Mouse (Mus musculus): ENCODE measurements around the gene Pde3b. TPM values are rescaled to one million over a fixed set of nuclear protein-coding genes. Genes with fewer than 3 reads are reported as not detected.
"Not testable (repeated sequence)": the region's sequence is repeated elsewhere in the genome, so short reads cannot be mapped to it uniquely, and the experiment has no call there.

Gene Pde3b
- polyA plus RNA-seq, 1 experiment from 2014 or later, result 12.9 TPM

- no peak overlapping the region for H3K4me2 ChIP-seq (ENCODE audit: low read depth, low read length, severe bottlenecking)
- H3K4me1 ChIP-seq (replicated peaks; ENCODE audit: control insufficient read depth, insufficient read depth, low read length), result no peaks in the 10 kb centered on the region
- H3K9me3 ChIP-seq (ENCODE audit: control insufficient read depth, low read length), result no peaks in the 10 kb centered on the region
- no peak overlapping the region for H3K4me3 ChIP-seq (ENCODE audit: low read depth, low read length)
- no peak overlapping the region for H3K27ac ChIP-seq (ENCODE audit: low read depth, low read length)
- no peak for DNase-seq (ENCODE audit: low spot score)
- no peak overlapping the region for H3K9ac ChIP-seq (ENCODE audit: low read length)
- no peaks in the 10 kb centered on the region for H3K27me3 ChIP-seq (ENCODE audit: control insufficient read depth, insufficient read depth, low read length)
- no peaks in the 10 kb centered on the region for H3K36me3 ChIP-seq (ENCODE audit: control insufficient read depth, insufficient read depth, low read length)
- no peak for ATAC-seq (replicated peaks; ENCODE audit: low FRiP score)
Observed at GRCm38 (mm10) chr7:114492540-114492939, 77.5 kb downstream of the Pde3b start.

GRCm38 (mm10) chr7:114494033-114494432, 79.0 kb downstream of the Pde3b start:
- 93% methylated on average over 5 of the region's 5 CpGs for WGBS

GRCm38 (mm10) chr7:114499293-114499692, 84.2 kb downstream of the Pde3b start:
- H3K27me3 ChIP-seq (ENCODE audit: control insufficient read depth, insufficient read depth, low read length), result no peaks in the 10 kb centered on the region
- H3K9me3 ChIP-seq (ENCODE audit: control insufficient read depth, low read length), result no peaks in the 10 kb centered on the region
- ATAC-seq (replicated peaks; ENCODE audit: low FRiP score) (no peak), DNase-seq (ENCODE audit: low spot score) (no peak)
- no peak overlapping the region for H3K4me3 ChIP-seq (ENCODE audit: low read depth, low read length)
- no peak overlapping the region for H3K9ac ChIP-seq (ENCODE audit: low read length)
- H3K36me3 ChIP-seq (ENCODE audit: control insufficient read depth, insufficient read depth, low read length), result no peaks in the 10 kb centered on the region
- 87% methylated on average over 1 of the region's 1 CpGs for WGBS
- H3K4me1 ChIP-seq (replicated peaks; ENCODE audit: control insufficient read depth, insufficient read depth, low read length), result no peaks in the 10 kb centered on the region
- no peak overlapping the region for H3K4me2 ChIP-seq (ENCODE audit: low read depth, low read length, severe bottlenecking)
- H3K27ac ChIP-seq (ENCODE audit: low read depth, low read length), result no peak overlapping the region

More at GRCm38 (mm10) chr7:114494033-114494432, 79.0 kb downstream of the Pde3b start:
- DNase-seq (ENCODE audit: low spot score) (no peak), ATAC-seq (replicated peaks; ENCODE audit: low FRiP score) (no peak)
- Histone ChIP-seq H3K9me3 (ENCODE audit: control insufficient read depth, low read length) (no peaks in the 10 kb centered on the region), H3K4me1 (replicated peaks; ENCODE audit: control insufficient read depth, insufficient read depth, low read length) (no peaks in the 10 kb centered on the region), H3K27me3 (ENCODE audit: control insufficient read depth, insufficient read depth, low read length) (no peaks in the 10 kb centered on the region), H3K4me2 (ENCODE audit: low read depth, low read length, severe bottlenecking) (no peak overlapping the region), H3K4me3 (ENCODE audit: low read depth, low read length) (no peak overlapping the region), H3K27ac (ENCODE audit: low read depth, low read length) (no peak overlapping the region), H3K36me3 (ENCODE audit: control insufficient read depth, insufficient read depth, low read length) (no peaks in the 10 kb centered on the region), H3K9ac (ENCODE audit: low read length) (no peak overlapping the region)

GRCm38 (mm10) chr7:114508879-114509278, 93.8 kb downstream of the Pde3b start:
- WGBS, result 92% methylated on average over 2 of the region's 2 CpGs
- no peaks in the 10 kb centered on the region for H3K4me1 ChIP-seq (replicated peaks; ENCODE audit: control insufficient read depth, insufficient read depth, low read length)
- no peaks in the 10 kb centered on the region for H3K9me3 ChIP-seq (ENCODE audit: control insufficient read depth, low read length)

GRCm38 (mm10) chr7:114520122-114520521, 105.0 kb downstream of the Pde3b start:
- Histone ChIP-seq H3K9ac (ENCODE audit: low read length) (no peak overlapping the region), H3K27me3 (ENCODE audit: control insufficient read depth, insufficient read depth, low read length) (no peaks in the 10 kb centered on the region), H3K4me2 (ENCODE audit: low read depth, low read length, severe bottlenecking) (no peak overlapping the region), H3K36me3 (ENCODE audit: control insufficient read depth, insufficient read depth, low read length) (no peaks in the 10 kb centered on the region), H3K4me3 (ENCODE audit: low read depth, low read length) (no peak overlapping the region), H3K27ac (ENCODE audit: low read depth, low read length) (no peak overlapping the region), H3K4me1 (replicated peaks; ENCODE audit: control insufficient read depth, insufficient read depth, low read length) (no peaks in the 10 kb centered on the region), H3K9me3 (ENCODE audit: control insufficient read depth, low read length) (no peaks in the 10 kb centered on the region)
- DNase-seq (ENCODE audit: low spot score) (no peak), ATAC-seq (replicated peaks; ENCODE audit: low FRiP score) (no peak)
- 90% methylated on average over 1 of the region's 1 CpGs for WGBS

More at GRCm38 (mm10) chr7:114508879-114509278, 93.8 kb downstream of the Pde3b start:
- no peak overlapping the region for H3K9ac ChIP-seq (ENCODE audit: low read length)
- H3K27me3 ChIP-seq (ENCODE audit: control insufficient read depth, insufficient read depth, low read length), result no peaks in the 10 kb centered on the region
- DNase-seq (ENCODE audit: low spot score), result no peak
- H3K4me3 ChIP-seq (ENCODE audit: low read depth, low read length), result no peak overlapping the region
- H3K4me2 ChIP-seq (ENCODE audit: low read depth, low read length, severe bottlenecking), result no peak overlapping the region
- H3K27ac ChIP-seq (ENCODE audit: low read depth, low read length), result no peak overlapping the region
- ATAC-seq (replicated peaks; ENCODE audit: low FRiP score), result no peak
- H3K36me3 ChIP-seq (ENCODE audit: control insufficient read depth, insufficient read depth, low read length), result no peaks in the 10 kb centered on the region; the same call in 1 of the 2 replicates

- Histone ChIP-seq H3K9me3 (ENCODE audit: control insufficient read depth, low read length) (no peaks in the 10 kb centered on the region), H3K4me3 (ENCODE audit: low read depth, low read length) (no peak overlapping the region), H3K4me1 (replicated peaks; ENCODE audit: control insufficient read depth, insufficient read depth, low read length) (no peaks in the 10 kb centered on the region), H3K4me2 (ENCODE audit: low read depth, low read length, severe bottlenecking) (no peak overlapping the region), H3K27me3 (ENCODE audit: control insufficient read depth, insufficient read depth, low read length) (no peaks in the 10 kb centered on the region), H3K9ac (ENCODE audit: low read length) (no peak overlapping the region), H3K27ac (ENCODE audit: low read depth, low read length) (no peak overlapping the region), H3K36me3 (ENCODE audit: control insufficient read depth, insufficient read depth, low read length) (no peaks in the 10 kb centered on the region)
- WGBS, result 97% methylated on average over 1 of the region's 1 CpGs
- no peak for DNase-seq (ENCODE audit: low spot score)
- ATAC-seq (replicated peaks; ENCODE audit: low FRiP score), result no peak
Observed at GRCm38 (mm10) chr7:114526245-114526644, 111.2 kb downstream of the Pde3b start.

- Histone ChIP-seq H3K9me3 (ENCODE audit: control insufficient read depth, low read length) (no peaks in the 10 kb centered on the region), H3K4me2 (ENCODE audit: low read depth, low read length, severe bottlenecking) (no peak overlapping the region), H3K4me1 (replicated peaks; ENCODE audit: control insufficient read depth, insufficient read depth, low read length) (no peaks in the 10 kb centered on the region), H3K27ac (ENCODE audit: low read depth, low read length) (no peak overlapping the region), H3K4me3 (ENCODE audit: low read depth, low read length) (no peak overlapping the region), H3K36me3 (ENCODE audit: control insufficient read depth, insufficient read depth, low read length) (no peaks in the 10 kb centered on the region; the same call in 1 of the 2 replicates), H3K9ac (ENCODE audit: low read length) (no peak overlapping the region), H3K27me3 (ENCODE audit: control insufficient read depth, insufficient read depth, low read length) (no peaks in the 10 kb centered on the region)
- WGBS, result 86% methylated on average over 1 of the region's 1 CpGs
- DNase-seq (ENCODE audit: low spot score) (no peak), ATAC-seq (replicated peaks; ENCODE audit: low FRiP score) (no peak)
Observed at GRCm38 (mm10) chr7:114536179-114536578, 121.1 kb downstream of the Pde3b start.

- H3K36me3 ChIP-seq (ENCODE audit: control insufficient read depth, insufficient read depth, low read length), result no peaks in the 10 kb centered on the region
- peak within 1 kb of the TSS; percentile 42 for H3K4me3 ChIP-seq (ENCODE audit: low read depth, low read length)
- H3K9ac ChIP-seq (ENCODE audit: low read length), result peak within 1 kb of the TSS; percentile 64
- H3K27ac ChIP-seq (ENCODE audit: low read depth, low read length), result peak within 1 kb of the TSS; percentile 50; the same call in 1 of the 2 replicates
- no peaks in the 10 kb centered on the region for H3K9me3 ChIP-seq (ENCODE audit: control insufficient read depth, low read length)
- peak; percentile 100 for ATAC-seq (replicated peaks; ENCODE audit: low FRiP score)
- 2% methylated on average over 56 of the region's 56 CpGs for WGBS
- no peaks in the 10 kb centered on the region for H3K27me3 ChIP-seq (ENCODE audit: control insufficient read depth, insufficient read depth, low read length)
- DNase-seq (ENCODE audit: low spot score), result peak; percentile 91
- H3K4me1 ChIP-seq (replicated peaks; ENCODE audit: control insufficient read depth, insufficient read depth, low read length), result 0 out of 2 replicates have a peak, but pooled peaks cover 3% of the 10 kb centered on the region
- peak within 1 kb of the TSS; percentile 77 for H3K4me2 ChIP-seq (ENCODE audit: low read depth, low read length, severe bottlenecking)
Observed at GRCm38 (mm10) chr7:114562531-114563241, 147.6 kb downstream of the Pde3b start, which contains the start of gene Cyp2r1. Cyp2r1 (minus strand) TSS chr7:114562972.

- not testable (repeated sequence) for H3K4me1 ChIP-seq (replicated peaks; ENCODE audit: control insufficient read depth, insufficient read depth, low read length); H3K4me2 ChIP-seq (ENCODE audit: low read depth, low read length, severe bottlenecking); H3K4me3 ChIP-seq (ENCODE audit: low read depth, low read length); H3K27ac ChIP-seq (ENCODE audit: low read depth, low read length); H3K9me3 ChIP-seq (ENCODE audit: control insufficient read depth, low read length); DNase-seq (ENCODE audit: low spot score); H3K27me3 ChIP-seq (ENCODE audit: control insufficient read depth, insufficient read depth, low read length); H3K36me3 ChIP-seq (ENCODE audit: control insufficient read depth, insufficient read depth, low read length); H3K9ac ChIP-seq (ENCODE audit: low read length); ATAC-seq (replicated peaks; ENCODE audit: low FRiP score)
- 97% methylated on average over 4 of the region's 4 CpGs for WGBS
Observed at GRCm38 (mm10) chr7:114573866-114574265, 158.8 kb downstream of the Pde3b start.

All from forebrain, embryonic 11.5 days (tissue).